Mouse (Mus musculus) large intestine, adult 2 months (tissue): ENCODE measurements around the gene Msl1. TPM values are rescaled to one million over a fixed set of nuclear protein-coding genes. Genes with fewer than 3 reads are reported as not detected.

Source experiments
- DNase-seq: peaks from one replicate; pipeline ENCODE4 v3.0.0-alpha.2; 2012; ENCODE audit warnings: low read depth, low spot score
- WGBS: fragments of 180-500 bp; shearing (Covaris S2); methylation state at CpG from one replicate; pipeline ENCODE4 v1.1.7; 2018; 5-methylcytosine and 5-hydroxymethylcytosine counted together
- polyA plus RNA-seq: library from polyadenylated mRNA; depleted of rRNA; stranded (reverse); fragments of >200 nt; gene quantifications from 2 replicates; pipeline ENCODE4 v1.2.3, GENCODE M21; 2012

Msl1 gene
- polyA plus RNA-seq, 1 experiment, result 22.1 TPM

DNA sequence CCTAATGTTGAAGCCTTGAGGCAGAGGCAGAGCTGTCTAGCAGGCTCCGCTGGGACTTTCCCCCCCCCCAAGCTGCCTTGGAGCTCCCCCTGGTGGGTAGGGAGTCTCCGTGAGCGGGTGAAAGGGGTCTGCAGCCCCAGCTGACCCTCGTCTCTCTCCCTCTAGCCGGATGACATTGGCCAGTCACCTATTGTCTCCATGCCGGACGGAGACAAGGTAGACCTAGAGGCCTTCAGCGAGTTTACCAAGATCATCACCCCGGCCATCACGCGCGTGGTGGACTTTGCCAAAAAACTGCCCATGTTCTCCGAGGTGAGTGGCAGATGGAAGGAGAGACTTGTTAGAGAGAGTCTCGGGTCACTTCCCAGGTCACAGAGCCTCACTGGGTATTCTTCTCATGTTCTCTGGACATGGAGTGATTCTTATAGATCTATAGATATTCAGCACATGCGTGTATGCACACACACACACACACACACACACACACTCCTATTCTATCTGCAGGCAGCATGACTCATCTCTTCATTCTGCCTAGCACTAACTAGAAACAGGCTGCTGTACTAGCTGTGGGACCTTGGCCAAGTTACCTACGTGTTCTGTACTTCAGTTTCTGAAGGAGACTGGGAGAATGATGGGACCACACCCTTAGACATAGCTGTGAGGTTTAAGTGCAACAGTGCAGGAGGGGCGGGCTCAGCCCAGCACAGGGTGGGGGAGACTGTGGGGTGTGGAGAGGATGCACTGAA is 32.4 kb upstream of the Msl1 start:
- no peak for DNase-seq
- 62% methylated on average over 17 of the region's 17 CpGs for WGBS

DNA sequence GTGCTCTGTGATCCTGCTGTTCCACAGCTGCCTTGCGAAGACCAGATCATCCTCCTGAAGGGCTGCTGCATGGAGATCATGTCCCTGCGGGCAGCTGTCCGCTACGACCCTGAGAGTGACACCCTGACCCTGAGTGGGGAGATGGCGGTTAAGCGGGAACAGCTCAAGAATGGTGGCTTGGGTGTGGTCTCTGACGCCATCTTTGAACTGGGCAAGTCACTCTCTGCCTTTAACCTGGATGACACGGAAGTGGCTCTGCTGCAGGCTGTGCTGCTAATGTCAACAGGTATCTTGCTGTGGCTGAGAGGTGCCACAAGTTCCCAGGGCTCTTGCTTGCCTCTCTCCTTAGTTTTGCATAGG is 31.8 kb upstream of the Msl1 start:
- 61% methylated on average over 8 of the region's 8 CpGs for WGBS
- DNase-seq, result no peak

DNA sequence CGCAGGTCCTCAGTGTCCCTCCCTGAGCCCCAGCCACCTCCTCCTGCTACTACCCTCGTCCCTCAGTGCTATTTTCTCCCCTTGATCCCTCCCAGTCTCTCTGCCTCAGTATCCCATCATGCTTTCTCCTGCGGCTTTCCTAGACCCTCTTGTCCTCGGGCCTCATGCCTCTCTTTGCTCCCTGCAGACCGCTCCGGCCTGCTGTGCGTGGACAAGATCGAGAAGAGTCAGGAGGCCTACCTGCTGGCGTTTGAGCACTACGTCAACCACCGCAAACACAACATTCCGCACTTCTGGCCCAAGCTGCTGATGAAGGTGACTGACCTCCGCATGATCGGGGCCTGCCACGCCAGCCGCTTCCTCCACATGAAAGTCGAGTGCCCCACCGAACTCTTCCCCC is 31.2 kb upstream of the Msl1 start:
- 91% methylated on average over 18 of the region's 18 CpGs for WGBS
- DNase-seq, result no peak

DNA sequence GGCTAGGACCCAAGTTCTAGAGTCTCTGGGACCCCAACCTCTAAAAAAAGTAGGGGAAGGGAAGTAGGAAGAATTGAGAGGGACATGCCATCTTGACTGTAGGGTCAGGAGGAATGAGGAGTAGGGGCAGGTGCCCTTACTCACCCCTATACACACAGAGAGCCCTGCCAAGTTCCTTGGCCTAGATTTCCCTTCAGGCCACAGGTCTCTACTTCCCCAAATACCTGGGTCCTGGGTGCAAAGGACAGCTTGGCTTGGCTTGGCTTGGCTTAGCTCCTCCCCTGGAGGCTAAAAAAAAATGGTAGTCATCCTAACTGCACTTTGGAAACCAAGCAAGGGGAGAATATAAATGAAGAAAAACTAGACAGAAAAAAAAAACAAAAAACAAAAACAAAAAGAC is 30.6 kb upstream of the Msl1 start:
- no peak for DNase-seq

DNA sequence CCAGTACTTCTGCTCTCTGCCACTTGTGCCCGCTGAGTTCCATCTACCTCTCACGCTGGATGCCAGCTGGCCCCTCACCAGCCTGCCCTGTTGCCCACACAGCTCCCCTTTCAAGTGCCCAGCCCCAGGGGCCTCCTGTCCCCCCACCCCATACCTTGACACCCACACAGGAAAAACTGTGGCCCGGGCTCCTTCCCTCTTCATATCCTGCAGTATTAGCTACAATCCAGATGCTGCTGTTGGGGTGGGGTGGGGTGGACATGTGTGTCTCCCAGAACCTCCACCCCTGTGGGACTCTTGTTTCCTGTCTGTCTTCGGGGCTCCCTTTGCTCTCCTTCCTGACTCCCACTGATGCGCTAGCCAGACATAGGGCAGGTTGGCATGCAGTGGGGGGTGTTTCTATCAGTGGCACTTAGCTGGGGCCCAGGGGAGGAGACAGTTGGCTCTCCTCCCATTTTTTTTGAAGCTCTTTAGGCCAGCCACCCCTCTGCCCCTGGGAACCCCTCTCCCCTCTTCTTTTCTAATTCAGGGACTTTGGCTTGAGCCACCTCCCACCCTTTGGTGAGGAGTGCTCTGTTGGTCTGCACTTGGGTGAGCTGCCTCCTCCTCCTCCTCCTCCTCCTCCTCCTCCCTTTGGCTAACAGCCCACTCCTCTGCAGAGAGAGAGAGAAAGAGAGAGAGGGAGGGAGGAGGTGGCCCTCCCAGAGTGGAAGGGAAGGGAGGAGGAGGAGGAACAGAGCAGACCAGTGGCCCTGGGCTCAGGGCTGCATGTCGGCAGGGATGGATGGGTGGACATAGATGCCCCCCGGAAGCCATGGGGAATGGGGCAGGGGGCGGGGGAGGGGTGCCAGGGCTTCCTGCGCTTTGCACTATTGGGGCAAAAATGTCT is 29.7 kb upstream of the Msl1 start:
- no peak for DNase-seq
- 54% methylated on average over 8 of the region's 9 CpGs for WGBS

DNA sequence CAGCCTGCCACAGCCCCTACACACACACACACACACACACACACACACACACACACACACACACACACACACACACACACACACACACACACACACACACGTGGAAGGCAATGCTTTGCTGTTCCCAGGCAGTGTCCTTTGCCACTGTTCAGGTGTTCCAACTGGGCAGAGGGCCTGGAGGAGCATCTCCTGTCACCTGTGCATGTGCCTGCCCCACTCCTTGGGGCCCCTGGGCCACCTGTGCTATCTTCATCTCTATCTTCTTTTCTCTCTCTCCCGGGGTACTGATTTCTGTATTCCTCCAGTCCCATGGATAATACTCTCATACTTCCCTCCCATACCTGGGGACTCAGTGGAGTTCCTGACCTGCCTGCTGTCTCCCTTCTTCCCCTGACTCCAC is 29.0 kb upstream of the Msl1 start:
- 30% methylated on average over 2 of the region's 2 CpGs for WGBS
- DNase-seq, result no peak

DNA sequence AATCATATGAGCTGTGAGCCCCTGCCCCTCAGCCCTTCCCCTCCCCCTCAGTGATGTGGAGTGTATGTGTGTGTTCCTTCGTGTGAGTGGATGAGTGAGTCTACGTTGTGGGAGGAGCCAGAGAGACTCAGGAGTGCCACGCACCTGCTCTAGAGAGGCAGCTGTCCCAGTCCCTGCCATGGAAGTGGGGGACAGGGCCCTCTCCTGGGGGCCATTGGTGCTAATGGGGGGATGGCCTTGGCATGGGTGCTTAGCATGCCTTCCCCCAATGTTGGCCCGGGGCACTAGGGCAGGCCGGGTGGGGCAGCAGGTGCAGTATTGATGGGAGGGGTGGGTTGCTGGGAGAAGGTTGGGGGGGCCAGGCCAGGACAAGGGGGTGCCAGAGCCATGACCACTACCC is 28.5 kb upstream of the Msl1 start:
- 40% methylated on average over 5 of the region's 5 CpGs for WGBS
- DNase-seq, result no peak

DNA sequence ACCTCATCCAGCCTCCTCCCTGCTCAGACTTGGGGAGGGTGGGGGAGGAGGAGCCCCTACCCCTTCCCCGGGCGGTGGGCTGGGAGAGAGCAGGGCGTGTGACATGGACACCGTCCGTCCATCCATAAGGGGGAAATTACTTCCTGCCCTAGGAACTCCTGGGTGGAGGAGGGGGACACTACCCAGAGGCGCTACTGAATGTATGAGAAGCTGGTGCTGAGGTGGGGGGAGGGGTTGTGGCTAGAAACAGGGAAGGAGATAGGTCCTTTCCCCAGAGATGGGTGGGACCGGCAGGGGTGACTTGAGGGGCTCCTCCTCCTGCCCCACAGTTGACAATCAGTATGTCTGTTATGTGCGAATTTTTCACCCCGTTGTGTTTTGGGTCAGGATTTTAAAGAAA is 28.0 kb upstream of the Msl1 start:
- 56% methylated on average over 9 of the region's 9 CpGs for WGBS
- no peak for DNase-seq

DNA sequence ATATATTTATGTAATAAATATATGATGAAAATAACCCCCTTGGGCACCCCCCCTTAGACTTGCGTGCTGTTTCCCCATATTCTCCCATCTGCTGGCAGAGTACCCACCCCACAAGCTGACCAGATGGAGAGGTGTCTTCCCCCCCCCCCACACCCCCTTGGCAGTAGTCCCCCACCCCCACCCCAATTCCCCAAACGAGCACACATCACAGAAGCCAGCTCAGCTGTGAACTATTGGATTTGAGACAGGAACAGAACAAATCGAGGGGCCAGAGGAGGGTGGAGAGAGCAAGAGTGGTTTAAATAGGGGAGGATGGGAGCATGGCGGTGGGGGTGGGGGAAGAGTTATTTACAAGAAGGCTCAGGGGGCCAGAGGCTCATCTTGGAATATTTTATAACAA is 27.6 kb upstream of the Msl1 start:
- 53% methylated on average over 4 of the region's 4 CpGs for WGBS
- no peak for DNase-seq

DNA sequence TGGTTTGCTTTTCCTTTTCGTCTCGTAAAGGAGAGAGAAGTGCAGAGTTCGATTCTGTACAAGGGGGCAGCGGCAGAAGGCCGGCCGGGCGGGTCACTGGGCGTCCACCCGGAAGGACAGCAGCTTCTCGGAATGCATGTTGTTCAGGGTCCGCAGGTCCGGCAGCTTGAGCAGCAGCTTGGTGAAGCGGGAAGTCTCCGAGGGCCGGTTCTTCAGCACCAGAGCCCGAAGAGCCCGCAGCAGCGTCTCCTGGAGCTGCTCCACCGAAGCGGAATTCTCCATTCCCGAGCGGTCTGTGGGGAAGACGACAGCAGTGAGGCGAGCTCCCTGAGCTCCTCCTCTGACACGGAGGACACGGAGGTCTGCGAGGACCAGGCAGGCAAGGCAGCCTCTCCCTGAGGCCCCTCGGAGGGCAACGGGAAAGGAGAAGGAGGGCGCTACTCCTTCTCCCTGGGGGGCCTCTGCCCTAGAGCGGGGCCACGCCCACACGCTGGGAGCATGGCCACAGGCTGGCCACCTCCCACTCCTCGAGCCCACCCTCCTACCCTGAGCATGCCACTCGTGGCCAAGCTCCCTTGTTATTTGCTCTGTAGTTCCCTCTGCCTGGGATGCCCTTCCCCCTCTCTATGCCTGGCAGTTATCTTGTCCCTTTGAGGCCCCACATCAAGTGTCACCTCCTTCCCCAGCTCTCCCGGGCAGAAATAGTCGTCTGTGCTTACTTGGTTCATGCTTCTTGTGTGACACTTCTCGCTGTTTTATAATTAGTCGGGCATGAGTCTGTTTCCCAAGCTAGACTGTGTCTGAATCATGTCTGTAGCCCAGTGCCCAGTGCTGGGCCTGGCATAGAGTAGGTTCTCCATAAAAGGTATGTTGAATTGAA is 26.9 kb upstream of the Msl1 start:
- DNase-seq, result no peak
- 68% methylated on average over 39 of the region's 39 CpGs for WGBS

DNA sequence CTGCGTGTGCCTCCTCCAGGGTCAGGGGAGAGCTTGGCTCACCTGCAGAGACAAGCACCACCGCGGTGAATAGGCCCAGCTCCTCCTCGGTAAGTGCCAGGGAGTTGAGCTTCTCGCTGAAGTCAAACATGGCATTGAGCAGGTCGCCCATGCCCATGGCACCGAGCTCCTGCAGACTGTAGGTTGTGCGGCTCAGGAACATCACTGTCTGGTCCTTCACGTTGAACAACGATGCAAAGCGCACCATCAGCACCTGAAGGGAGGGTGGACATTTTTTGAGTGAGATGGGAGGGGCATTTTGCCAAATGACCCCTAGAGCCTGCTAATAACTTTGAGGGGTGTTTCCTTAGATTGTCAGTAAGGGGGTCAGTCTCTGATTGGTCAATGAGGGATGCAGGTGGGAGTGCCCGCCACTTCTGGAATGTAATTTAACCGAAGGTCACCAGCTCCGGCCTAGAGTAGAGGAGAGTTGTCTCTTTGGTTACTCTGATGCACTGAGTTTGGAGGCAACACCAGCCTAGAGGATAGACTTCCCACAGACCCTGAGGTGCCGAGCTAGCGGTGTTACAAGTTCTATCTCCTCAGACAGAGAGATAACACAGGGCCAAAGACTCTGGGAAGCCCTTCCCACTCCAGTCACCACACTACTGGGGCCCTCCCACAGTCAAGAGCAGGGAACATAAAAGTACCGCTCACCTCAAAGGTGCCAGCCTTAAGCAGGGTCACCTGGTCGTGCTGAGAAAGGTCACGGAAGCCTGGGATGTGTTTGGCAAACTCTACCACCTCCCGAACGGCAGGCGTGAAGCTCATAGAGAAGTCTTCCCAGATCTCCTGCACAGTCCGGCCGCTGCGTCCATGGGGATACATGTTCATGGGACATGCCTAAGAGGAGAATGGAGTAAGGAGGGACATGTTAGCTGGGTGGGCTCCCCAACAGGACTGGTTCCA is 26.0 kb upstream of the Msl1 start:
- DNase-seq, result no peak
- WGBS, result 81% methylated on average over 25 of the region's 25 CpGs

DNA sequence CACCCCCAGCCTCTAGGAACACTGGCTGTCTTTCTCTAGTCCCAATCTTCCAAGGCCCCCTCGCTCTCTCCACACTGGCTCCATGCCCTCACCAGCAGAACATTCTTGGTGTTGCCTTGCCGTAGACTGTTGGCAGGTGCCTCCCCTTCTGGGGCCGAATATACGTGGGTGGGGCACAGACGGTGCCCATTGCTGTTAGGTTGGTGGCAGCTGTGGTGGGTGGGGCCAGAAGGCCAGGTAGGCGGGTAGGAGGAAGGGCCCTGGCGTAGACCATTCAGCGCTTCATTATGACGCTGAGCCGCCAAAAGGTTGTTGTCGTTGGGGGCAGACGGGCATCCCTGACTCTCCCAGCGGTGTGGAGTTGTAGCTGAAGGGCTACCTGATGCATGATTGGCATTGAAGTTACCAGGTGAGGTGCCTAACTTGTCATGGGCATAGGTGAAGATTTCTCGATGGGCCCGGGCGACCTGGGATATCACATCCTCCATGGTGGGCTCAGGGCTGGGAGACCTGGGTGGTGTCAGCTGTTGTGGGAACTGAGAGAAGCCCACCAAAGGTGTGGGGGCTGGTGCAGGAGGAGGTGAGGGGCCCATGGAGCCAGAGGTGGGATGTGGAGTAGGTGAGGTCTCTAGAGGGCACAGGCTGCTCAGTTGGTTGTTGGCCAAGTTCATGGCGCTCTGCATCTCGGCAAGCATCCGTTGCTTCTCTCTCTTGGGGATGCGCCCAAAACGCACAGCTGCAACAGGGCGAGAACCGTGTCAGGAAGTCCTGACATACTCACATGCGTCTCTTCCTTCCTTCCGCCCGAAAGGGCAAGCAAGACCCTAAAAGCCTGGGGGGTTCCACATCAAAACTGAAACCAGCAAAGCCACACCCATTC is 25.0 kb upstream of the Msl1 start:
- 53% methylated on average over 26 of the region's 26 CpGs for WGBS
- DNase-seq, result no peak

DNA sequence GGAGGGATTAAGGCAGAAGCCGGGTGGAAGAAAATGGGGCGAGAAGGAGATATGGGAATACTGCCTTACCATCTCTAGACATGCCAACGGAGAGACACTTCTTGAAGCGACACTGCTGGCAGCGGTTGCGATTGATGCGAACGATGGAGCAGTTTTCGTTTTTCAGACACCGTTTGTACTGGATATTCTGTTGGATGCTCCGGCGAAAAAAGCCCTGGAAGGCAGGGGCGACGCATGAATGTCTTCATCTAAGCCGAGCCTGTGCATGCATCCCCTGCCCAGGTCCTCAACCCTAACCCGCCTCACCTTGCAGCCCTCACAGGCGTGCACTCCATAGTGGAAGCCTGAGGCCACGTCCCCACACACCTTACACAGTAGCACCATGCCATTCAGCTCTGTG is 24.2 kb upstream of the Msl1 start:
- 92% methylated on average over 18 of the region's 18 CpGs for WGBS

DNA sequence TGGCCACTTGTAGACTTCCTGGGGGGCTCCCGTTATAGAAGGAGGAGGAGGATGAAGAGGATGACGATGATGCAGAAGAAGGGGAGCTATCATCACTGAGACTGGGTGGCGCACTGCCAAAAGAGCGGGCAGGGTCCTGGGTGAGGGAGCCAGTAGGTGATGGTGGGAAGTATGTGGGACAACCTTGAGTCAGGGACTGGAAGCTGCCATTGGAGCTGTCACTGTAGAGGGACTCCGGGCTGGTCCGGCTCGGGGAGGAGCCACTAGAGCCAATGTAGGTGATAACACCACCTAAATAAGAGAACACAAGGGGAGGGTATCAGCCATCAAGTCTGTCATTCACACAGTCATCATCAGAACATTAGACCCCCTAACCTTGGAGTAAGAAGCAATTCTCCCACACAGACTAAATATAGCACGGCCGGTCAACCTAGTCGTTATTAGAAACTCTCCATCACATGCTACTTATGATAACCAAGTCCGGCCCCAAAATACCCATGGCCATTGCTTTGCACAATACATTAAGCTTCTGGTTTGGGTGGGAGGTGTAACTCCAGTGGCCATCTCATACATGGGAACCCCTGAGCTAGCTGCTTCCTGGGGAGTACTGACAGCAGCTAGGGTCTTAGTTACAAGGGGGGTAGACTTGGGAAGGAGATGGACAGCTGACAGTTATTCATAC is 23.3 kb upstream of the Msl1 start:
- DNase-seq, result no peak
- 82% methylated on average over 11 of the region's 11 CpGs for WGBS

More for the DNA sequence above, 24.2 kb upstream of the Msl1 start:
- DNase-seq, result no peak

DNA sequence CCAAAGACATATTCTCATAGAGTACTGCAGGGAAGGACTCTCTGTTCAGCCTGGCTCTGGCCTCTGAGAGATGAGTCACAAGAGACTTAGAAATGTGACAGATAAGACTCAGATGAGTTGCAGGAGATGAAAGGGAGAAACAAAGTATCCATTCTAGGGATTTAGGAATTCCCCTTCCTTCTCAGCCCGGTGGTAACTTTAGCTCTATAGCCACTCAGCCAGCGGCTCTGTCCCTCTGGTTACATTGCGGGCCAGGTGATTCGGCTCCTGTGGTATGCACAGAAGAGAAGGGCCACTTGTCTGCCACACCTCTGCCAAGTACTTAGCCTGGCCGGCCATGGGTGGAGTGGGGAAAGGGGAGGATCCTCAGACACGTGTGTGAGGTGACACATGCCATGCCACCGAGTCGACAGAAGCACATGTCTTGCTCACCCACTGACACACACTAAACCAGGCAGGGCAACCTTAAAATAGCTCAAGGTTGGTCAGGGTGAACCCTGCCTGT is 22.6 kb upstream of the Msl1 start:
- 6% methylated on average over 8 of the region's 8 CpGs for WGBS
- no peak for DNase-seq

DNA sequence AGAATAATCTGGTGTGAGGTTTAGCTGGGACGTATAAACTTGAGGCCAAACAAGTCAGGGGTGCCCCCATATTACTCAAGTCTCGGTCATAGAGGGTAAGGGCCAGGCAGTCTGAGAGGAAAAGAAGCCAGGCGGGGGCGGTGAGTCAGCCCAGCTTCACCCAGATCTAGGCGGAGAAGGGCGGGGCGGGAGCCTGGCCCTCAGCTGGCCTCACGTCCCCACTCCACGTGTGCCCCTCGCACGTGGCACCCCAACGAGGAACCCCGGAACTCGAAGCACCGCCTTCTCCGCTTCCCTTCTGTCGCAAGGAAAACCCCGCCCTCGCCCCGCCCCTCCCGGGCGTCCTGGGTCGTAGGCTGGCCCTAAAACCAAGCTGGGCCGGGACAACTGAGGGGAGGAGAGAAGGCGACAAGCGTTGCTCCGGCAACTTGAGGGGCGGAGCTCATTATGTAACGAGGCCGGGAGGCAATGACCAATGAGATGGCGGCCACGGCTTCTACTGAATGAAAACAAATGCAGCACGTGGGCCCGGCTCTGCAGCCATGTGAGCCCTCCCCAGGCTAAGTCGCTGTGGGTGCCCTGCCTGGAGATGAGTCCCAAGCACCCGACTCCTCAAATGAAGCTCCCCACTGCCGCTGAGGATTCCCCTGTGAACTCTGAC is 21.6 kb upstream of the Msl1 start:
- peak; percentile 100 for DNase-seq
- 0% methylated on average over 37 of the region's 37 CpGs for WGBS
